Mouse (Mus musculus) left cerebral cortex, postnatal 14 days (tissue): ENCODE data around the gene Zfp747. TPM values are rescaled to one million over a fixed set of nuclear protein-coding genes. Genes with fewer than 3 reads are reported as not detected.
"Not testable (repeated sequence)": the region's sequence is repeated elsewhere in the genome, so short reads cannot be mapped to it uniquely, and the experiment has no call there.

Experiments used
- DNase-seq, 2 experiments: peaks; one replicate each; pipeline ENCODE4 v3.0.0; 2021 to 2022; ENCODE audit warnings: low spot score in 2 of 2, mixed read lengths in 1 of 2
- intact Hi-C: fragments of 180-260 bp; cut with DNase I; formaldehyde crosslinking; loops from one replicate; pipeline ENCODE4 v1.15.1; 2025
- total RNA-seq, 2 experiments: library from RNA; stranded (reverse); gene quantifications; 2 replicates each; pipeline ENCODE4 v1.2.3; 2021

The Zfp747 gene
- total RNA-seq, 2 experiments from 2014 or later = 5.4 to 7.8 TPM

GRCm38 (mm10) chr7:127342888-127343287 is 33.0 kb downstream of the Zfp747 start:
- DNase-seq = no peak
- intact Hi-C loops = no loop called here

- peak in 1 of 2 experiments; percentile 59 for DNase-seq
- intact Hi-C loops = no loop called here
Measured at GRCm38 (mm10) chr7:127342332-127342731, 33.5 kb downstream of the Zfp747 start.

GRCm38 (mm10) chr7:127341861-127342260 is 34.0 kb downstream of the Zfp747 start:
- intact Hi-C loops, DNase-seq: not testable (repeated sequence)

DNA sequence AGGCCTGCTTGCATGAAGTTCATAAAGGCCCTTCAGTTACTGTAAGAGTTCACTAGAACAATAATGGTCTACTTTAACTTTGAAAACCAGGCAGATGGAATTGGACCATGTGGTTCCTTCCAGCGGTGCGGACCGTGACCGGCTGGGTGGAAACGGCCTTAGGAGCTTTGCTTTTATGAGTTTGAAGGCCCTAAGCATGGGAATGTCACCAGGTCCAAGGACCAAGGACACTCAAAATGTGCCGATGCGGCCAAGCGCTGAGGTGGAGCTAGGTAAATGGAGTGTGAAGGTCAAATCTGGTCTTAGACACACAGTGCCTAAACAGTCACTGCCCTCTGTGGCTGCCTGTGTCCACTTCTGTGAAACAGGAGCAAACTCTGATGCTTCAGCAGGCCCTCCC is 34.5 kb downstream of the Zfp747 start:
- intact Hi-C loops = no loop called here
- DNase-seq = no peak

DNA sequence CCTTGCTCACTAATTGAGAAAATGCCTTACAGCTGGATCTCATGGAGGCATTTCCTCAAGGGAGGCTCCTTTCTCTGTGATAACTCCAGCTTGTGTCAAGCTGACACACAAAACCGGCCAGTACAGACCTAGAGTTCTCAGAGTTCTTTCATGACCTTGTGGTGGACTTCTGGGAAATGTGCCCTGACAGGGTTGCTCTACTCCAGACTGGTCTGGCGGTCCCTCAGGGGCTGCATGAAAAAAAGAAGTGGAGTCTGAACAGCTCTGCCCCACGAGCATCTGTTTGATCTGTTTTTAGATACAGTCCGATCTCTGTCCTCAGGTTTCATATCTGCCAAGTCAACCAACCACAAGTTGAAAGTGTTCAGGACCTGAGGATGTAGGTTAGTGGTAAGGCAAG is 38.2 kb downstream of the Zfp747 start:
- DNase-seq = no peak
- intact Hi-C loops = no loop called here

DNA sequence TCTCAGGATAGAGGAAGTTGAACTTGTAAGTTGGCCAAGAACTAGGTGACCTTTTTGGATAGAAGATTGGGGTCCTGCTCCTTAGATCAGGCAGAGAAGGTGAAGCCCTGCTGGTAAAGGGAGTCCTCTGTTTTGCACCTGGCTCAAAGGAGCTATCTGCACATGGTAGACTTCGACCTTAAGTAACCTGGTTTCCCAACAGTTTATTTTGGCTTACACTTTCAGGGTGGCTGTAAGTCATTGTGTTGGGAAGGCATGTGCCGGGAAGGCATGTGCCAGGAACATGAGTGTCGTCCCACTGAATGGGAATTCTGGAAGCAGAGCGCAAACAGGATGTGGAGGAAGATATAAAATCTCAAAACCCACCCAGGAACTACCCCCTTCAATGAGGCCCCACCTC is 40.2 kb downstream of the Zfp747 start:
- intact Hi-C loops = no loop called here
- no peak for DNase-seq

GRCm38 (mm10) chr7:127333240-127333639 is 42.6 kb downstream of the Zfp747 start:
- intact Hi-C loops = no loop called here
- DNase-seq = no peak

- intact Hi-C loops = no loop called here
Measured at GRCm38 (mm10) chr7:127326685-127327084, 49.2 kb downstream of the Zfp747 start.

GRCm38 (mm10) chr7:127325550-127325949 is 50.3 kb downstream of the Zfp747 start:
- DNase-seq = no peak
- intact Hi-C loops = no loop called here

More at GRCm38 (mm10) chr7:127326685-127327084, 49.2 kb downstream of the Zfp747 start:
- peak; percentile 47 to 60 for DNase-seq

- intact Hi-C loops = no loop called here
- DNase-seq = no peak
Measured at GRCm38 (mm10) chr7:127324944-127325343, 50.9 kb downstream of the Zfp747 start.

Other genes with a start within 250 kb of the Zfp747 start
- under 1 TPM in 1 of 2 experiments, not detected in 1; 0.11 TPM for gene Spn, start 238.2 kb downstream of the Zfp747 start, total RNA-seq
- gene Cd2bp2, start 180.0 kb downstream of the Zfp747 start, total RNA-seq = 10 to 100 TPM; 73.9 to 84.5 TPM
- 10 to 100 TPM; 82.8 to 83.9 TPM for gene Tbc1d10b, start 167.6 kb downstream of the Zfp747 start, total RNA-seq
- 1 to 10 TPM; 1.7 to 4.2 TPM for gene Mylpf, start 167.2 kb downstream of the Zfp747 start, total RNA-seq
- gene Zfp553, start 143.0 kb downstream of the Zfp747 start, total RNA-seq = 10 to 100 TPM; 17.7 to 19.2 TPM
- gene Sept1, start 142.9 kb downstream of the Zfp747 start, total RNA-seq = 1 to 10 TPM; 5.9 to 6.3 TPM
- gene Zfp771, start 131.8 kb downstream of the Zfp747 start, total RNA-seq = 10 to 100 TPM; 62.0 to 63.9 TPM
- gene Dctpp1, start 115.3 kb downstream of the Zfp747 start, total RNA-seq = 10 to 100 TPM; 32.1 to 38.3 TPM
- 10 to 100 TPM; 45.9 to 50.3 TPM for gene Sephs2, start 102.0 kb downstream of the Zfp747 start, total RNA-seq
- gene Itgal, start 79.8 kb downstream of the Zfp747 start, total RNA-seq = under 1 TPM; 0.59 to 0.72 TPM
- gene Zfp768, start 30.5 kb downstream of the Zfp747 start, total RNA-seq = 10 to 100 TPM; 10.9 to 13.0 TPM
- gene 9130019O22Rik, start 11.1 kb upstream of the Zfp747 start, total RNA-seq = 1 to 10 TPM; 2.7 to 2.8 TPM
- gene E430018J23Rik, start 17.6 kb upstream of the Zfp747 start, total RNA-seq = 1 to 10 TPM; 6.2 to 6.8 TPM
- 1 to 10 TPM; 2.9 to 4.1 TPM for gene Zfp764, start 30.8 kb upstream of the Zfp747 start, total RNA-seq
- gene Zfp688, start 46.0 kb upstream of the Zfp747 start, total RNA-seq = 10 to 100 TPM; 11.4 to 11.7 TPM
- 1 to 10 TPM; 5.4 to 7.9 TPM for gene Zfp689, start 73.1 kb upstream of the Zfp747 start, total RNA-seq
- 10 to 100 TPM; 27.2 to 32.5 TPM for gene Prr14, start 83.6 kb upstream of the Zfp747 start, total RNA-seq
- 10 to 100 TPM; 52.9 to 66.0 TPM for gene Fbrs, start 103.1 kb upstream of the Zfp747 start, total RNA-seq
- gene Srcap, start 135.9 kb upstream of the Zfp747 start, total RNA-seq = 100 to 1,000 TPM; 112 to 114 TPM
- 10 to 100 TPM in 1 of 2 experiments, 1 to 10 TPM in 1; 10.0 to 14.0 TPM for gene Gm42715, start 143.5 kb upstream of the Zfp747 start, total RNA-seq
- gene Tmem265, start 185.3 kb upstream of the Zfp747 start, total RNA-seq = 1 to 10 TPM; 2.3 to 3.2 TPM
- 10 to 100 TPM; 71.5 to 75.9 TPM for gene Phkg2, start 197.3 kb upstream of the Zfp747 start, total RNA-seq
- gene Ccdc189, start 212.5 kb upstream of the Zfp747 start, total RNA-seq = 10 to 100 TPM in 1 of 2 experiments, 1 to 10 TPM in 1; 9.5 to 11.3 TPM
- 10 to 100 TPM; 69.5 to 74.7 TPM for gene Rnf40, start 212.7 kb upstream of the Zfp747 start, total RNA-seq
- 10 to 100 TPM; 24.1 to 25.7 TPM for gene Zfp629, start 239.7 kb upstream of the Zfp747 start, total RNA-seq